Mouse (Mus musculus) layer of hippocampus, postnatal 14 days (tissue): Measurements from ENCODE around the gene Acss1. TPM values are rescaled to one million over a fixed set of nuclear protein-coding genes. Genes with fewer than 3 reads are reported as not detected.

Experiments used
- DNase-seq, 2 experiments: peaks; one replicate each; pipeline ENCODE4 v3.0.0; 2021 to 2022; ENCODE audit warnings: low spot score in 2 of 2, mixed read lengths in 1 of 2
- long read RNA-seq, 2 experiments: library from polyadenylated mRNA; stranded (forward); transcript quantifications; one replicate each; pipeline ENCODE4 v2.0.0; 2021
- total RNA-seq, 2 experiments: library from RNA; stranded (reverse); gene quantifications; 2 replicates each; pipeline ENCODE4 v1.2.3; 2021

Gene Acss1
- total RNA-seq: 10 to 100 TPM; 20.5 to 21.0 TPM
- long read RNA-seq, experiment 1, transcript Acss1-201 (14 exons, 3,618 nt): major isoform, 28 of 39 reads
- long read RNA-seq, experiment 1, partial matches to known transcripts: 5 of 39 reads
- long read RNA-seq, experiment 1, other reads (novel, unspliced or antisense): 6 of 39 reads
- long read RNA-seq, experiment 2, transcript Acss1-201 (14 exons, 3,618 nt): major isoform, 25 of 29 reads
- long read RNA-seq, experiment 2, partial matches to known transcripts: 1 of 29 reads
- long read RNA-seq, experiment 2, other reads (novel, unspliced or antisense): 3 of 29 reads

GRCm38 (mm10) chr2:150667820-150668766, at the start of gene Acss1:
Gene Acss1 (minus strand): TSS chr2:150668500.
- DNase-seq: peak in 1 of 2 experiments; percentile 45

- peak in 1 of 2 experiments; percentile 70 for DNase-seq
Measured at GRCm38 (mm10) chr2:150712167-150712674, 43.9 kb upstream of the Acss1 start.

- DNase-seq: no peak
Measured at GRCm38 (mm10) chr2:150691481-150692170, 23.3 kb upstream of the Acss1 start.

- DNase-seq: no peak
Measured at GRCm38 (mm10) chr2:150690216-150690615, 21.9 kb upstream of the Acss1 start.

- DNase-seq: no peak
Measured at GRCm38 (mm10) chr2:150689223-150689800, 21.0 kb upstream of the Acss1 start, which contains the start of gene Vsx1. Gene Vsx1 (minus strand): TSS chr2:150689360.

- peak; percentile 62 to 78 for DNase-seq
Measured at GRCm38 (mm10) chr2:150688541-150689186, 20.4 kb upstream of the Acss1 start.

- DNase-seq: no peak
Measured at GRCm38 (mm10) chr2:150687871-150688540, 19.7 kb upstream of the Acss1 start.

- no peak for DNase-seq
Measured at GRCm38 (mm10) chr2:150685389-150685788, 17.1 kb upstream of the Acss1 start.

GRCm38 (mm10) chr2:150684451-150684850, 16.2 kb upstream of the Acss1 start:
- no peak for DNase-seq

- DNase-seq: no peak
Measured at GRCm38 (mm10) chr2:150681581-150681980, 13.3 kb upstream of the Acss1 start.

- DNase-seq: peak; percentile 72 to 85
Measured at GRCm38 (mm10) chr2:150678392-150678791, 10.1 kb upstream of the Acss1 start.

GRCm38 (mm10) chr2:150675525-150675924, 7.2 kb upstream of the Acss1 start:
- no peak for DNase-seq

GRCm38 (mm10) chr2:150674900-150675299, 6.6 kb upstream of the Acss1 start:
- DNase-seq: peak; percentile 68 to 81

GRCm38 (mm10) chr2:150673929-150674328, 5.6 kb upstream of the Acss1 start:
- DNase-seq: no peak

- no peak for DNase-seq
Measured at GRCm38 (mm10) chr2:150671609-150672290, 3.5 kb upstream of the Acss1 start.

- no peak for DNase-seq
Measured at GRCm38 (mm10) chr2:150670926-150671325, 2.6 kb upstream of the Acss1 start.

- peak in 1 of 2 experiments; percentile 44 for DNase-seq
Measured at GRCm38 (mm10) chr2:150669454-150670045, 1.2 kb upstream of the Acss1 start.

GRCm38 (mm10) chr2:150668956-150669355, 656 bp upstream of the Acss1 start:
- DNase-seq: no peak
